ENCODE assay signal across 15 mouse cellular contexts in the genomic region with DNA sequence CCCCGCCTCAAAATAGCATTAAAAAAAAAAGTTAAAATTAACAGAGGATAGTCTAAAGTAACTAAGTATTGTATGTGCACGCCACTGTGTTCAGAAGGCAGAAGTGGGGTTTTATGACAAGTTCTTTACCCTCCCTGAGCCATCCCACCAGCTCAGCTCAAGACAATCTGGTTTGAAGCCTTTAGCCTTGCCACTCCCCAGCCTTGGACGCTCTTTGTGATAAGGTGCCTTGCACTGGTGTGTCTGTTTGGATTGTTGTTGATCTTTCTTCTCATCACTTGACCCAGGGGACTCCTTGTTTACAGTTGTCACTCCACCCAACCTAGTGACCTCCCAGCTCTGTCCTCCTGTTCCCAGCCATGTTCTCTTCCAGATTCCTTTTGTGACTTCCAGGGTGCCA.
DNase-seq lines count a peak whose midpoint lies in the region; ATAC-seq and TF ChIP-seq lines count a peak whose summit lies in the region.
"Had no signal": no experiment of that assay in that cellular context is flagged by ENCODE, and none has a peak within 500 bp of the region (broad histone marks: within the 10 kb centered on the region; RNA-seq: fewer than 3 reads in every experiment).

No protein-coding gene starts in this region.

- intact Hi-C loops in heart, adult 2 months (cut with DNase I) = loop anchor here (5.0 kb wide), 1 partner anchor 190 kb away; no protein-coding TSS in a partner anchor
- intact Hi-C loops in heart, postnatal 14 days (cut with DNase I) = loop anchor here (5.0 kb wide), 1 partner anchor 125 kb away; no protein-coding TSS in a partner anchor

- H3K9ac ChIP-seq in heart, adult 2 months (ENCODE audit: low read depth, low read length) = no peak overlapping the region
- no peak overlapping the region for H3K9ac ChIP-seq in liver, embryonic 13.5 days
- H3K9ac ChIP-seq in forebrain, embryonic 15.5 days (replicated peaks) = no peak overlapping the region
- H3K9ac ChIP-seq: forebrain, embryonic 13.5 days; heart, embryonic 15.5 days; hindbrain, embryonic 15.5 days had no signal

- H3K27ac ChIP-seq in heart, adult 2 months = peak overlapping the region; percentile 73; the same call in 1 of the 2 replicates
- no peak overlapping the region for H3K27ac ChIP-seq in liver, embryonic 13.5 days
- H3K27ac ChIP-seq in forebrain, embryonic 15.5 days (replicated peaks) = no peak overlapping the region
- H3K27ac ChIP-seq: embryonic facial prominence, embryonic 10.5 days; forebrain, embryonic 13.5 days; heart, embryonic 15.5 days; hindbrain, embryonic 15.5 days had no signal

- 85% methylated on average over 3 of the region's 3 CpGs for WGBS in heart, adult 2 months
- 40% methylated on average over 3 of the region's 3 CpGs for WGBS in liver, embryonic 13.5 days (ENCODE audit: insufficient replicate concordance)
- WGBS in forebrain, embryonic 15.5 days = 91% methylated on average over 3 of the region's 3 CpGs

- TF ChIP-seq EP300 in heart, adult 2 months (IDR thresholded peaks at IDR 0.05; ENCODE audit: insufficient read depth, low read depth, low read length) = no peak

- H3K4me2 ChIP-seq in liver, embryonic 13.5 days = no peak overlapping the region
- H3K4me2 ChIP-seq in forebrain, embryonic 15.5 days (replicated peaks) = no peak overlapping the region
- H3K4me2 ChIP-seq: heart, embryonic 15.5 days had no signal

- no peaks in the 10 kb centered on the region for H3K27me3 ChIP-seq in heart, adult 2 months (ENCODE audit: control insufficient read depth, insufficient read depth, low read length)
- no peaks in the 10 kb centered on the region for H3K27me3 ChIP-seq in liver, embryonic 13.5 days
- H3K27me3 ChIP-seq in forebrain, embryonic 15.5 days = no peaks in the 10 kb centered on the region
- H3K27me3 ChIP-seq: heart, embryonic 15.5 days; hindbrain, embryonic 15.5 days; Patski had no signal

- no peak for TF ChIP-seq CTCF in heart, adult 2 months (IDR thresholded peaks at IDR 0.05)

- TF ChIP-seq POLR2A in heart, adult 2 months (IDR thresholded peaks at IDR 0.05; ENCODE audit: insufficient read depth, low read depth, low read length) = no peak

- no peaks in the 10 kb centered on the region for H3K79me2 ChIP-seq in heart, adult 2 months (replicated peaks; ENCODE audit: control insufficient read depth, insufficient read depth, low read length)

- no peaks in the 10 kb centered on the region for H3K36me3 ChIP-seq in heart, adult 2 months (ENCODE audit: control insufficient read depth, insufficient read depth, low read length)
- H3K36me3 ChIP-seq in liver, embryonic 13.5 days = no peaks in the 10 kb centered on the region
- peaks cover 30% of the 10 kb centered on the region for H3K36me3 ChIP-seq in forebrain, embryonic 15.5 days
- H3K36me3 ChIP-seq: embryonic facial prominence, embryonic 10.5 days; heart, embryonic 15.5 days; hindbrain, embryonic 10.5 days had no signal

- DNase-seq in heart, adult 2 months = no peak
- DNase-seq in heart, postnatal 14 days = no peak
- DNase-seq in ZHBTc4 (ENCODE audit: low read depth, low spot score) = peak; percentile 23
- peak; percentile 28 for DNase-seq in liver, embryonic 13.5 days
- DNase-seq in yolk sac, embryonic 10.5 days (ENCODE audit: low spot score) = peak; percentile 62
- DNase-seq in thymus, postnatal 25 days = no peak
- DNase-seq: adrenal gland, postnatal 25 days; cerebellum, postnatal 10 days had no signal

- H3K4me3 ChIP-seq in heart, adult 2 months = no peak overlapping the region
- no peak overlapping the region for H3K4me3 ChIP-seq in liver, embryonic 13.5 days (replicated peaks)
- H3K4me3 ChIP-seq in forebrain, embryonic 15.5 days = no peak overlapping the region
- H3K4me3 ChIP-seq: embryonic facial prominence, embryonic 10.5 days; forebrain, embryonic 13.5 days; heart, embryonic 15.5 days; hindbrain, embryonic 10.5 days; hindbrain, embryonic 15.5 days had no signal

- peak; percentile 65 for ATAC-seq in liver, embryonic 13.5 days (ENCODE audit: low read depth)
- ATAC-seq in forebrain, embryonic 15.5 days (replicated peaks) = no peak
- ATAC-seq: forebrain, embryonic 13.5 days; Patski had no signal

- H3K4me1 ChIP-seq in heart, adult 2 months (ENCODE audit: control insufficient read depth, insufficient read depth, low read length) = peaks cover 13% of the 10 kb centered on the region
- H3K4me1 ChIP-seq in liver, embryonic 13.5 days (replicated peaks) = peaks cover 38% of the 10 kb centered on the region
- H3K4me1 ChIP-seq in forebrain, embryonic 15.5 days = peaks cover 14% of the 10 kb centered on the region

- H3K9me3 ChIP-seq in liver, embryonic 13.5 days (replicated peaks) = no peaks in the 10 kb centered on the region
- no peaks in the 10 kb centered on the region for H3K9me3 ChIP-seq in forebrain, embryonic 15.5 days
- H3K9me3 ChIP-seq: embryonic facial prominence, embryonic 10.5 days; forebrain, embryonic 13.5 days; heart, embryonic 15.5 days; hindbrain, embryonic 10.5 days; hindbrain, embryonic 15.5 days had no signal

Comparison
In these comparisons a context has a peak if more than half of its experiments do, and no peak if none do; other contexts are left out.
1. DNase-seq: peak in ZHBTc4 (single experiment), liver, embryonic 13.5 days (single experiment) and yolk sac, embryonic 10.5 days (single experiment); none in heart, adult 2 months (0 of 2), heart, postnatal 14 days (0 of 2) and thymus, postnatal 25 days (single experiment).